ENCODE assay signal across 11 mouse cellular contexts in the genomic region with DNA sequence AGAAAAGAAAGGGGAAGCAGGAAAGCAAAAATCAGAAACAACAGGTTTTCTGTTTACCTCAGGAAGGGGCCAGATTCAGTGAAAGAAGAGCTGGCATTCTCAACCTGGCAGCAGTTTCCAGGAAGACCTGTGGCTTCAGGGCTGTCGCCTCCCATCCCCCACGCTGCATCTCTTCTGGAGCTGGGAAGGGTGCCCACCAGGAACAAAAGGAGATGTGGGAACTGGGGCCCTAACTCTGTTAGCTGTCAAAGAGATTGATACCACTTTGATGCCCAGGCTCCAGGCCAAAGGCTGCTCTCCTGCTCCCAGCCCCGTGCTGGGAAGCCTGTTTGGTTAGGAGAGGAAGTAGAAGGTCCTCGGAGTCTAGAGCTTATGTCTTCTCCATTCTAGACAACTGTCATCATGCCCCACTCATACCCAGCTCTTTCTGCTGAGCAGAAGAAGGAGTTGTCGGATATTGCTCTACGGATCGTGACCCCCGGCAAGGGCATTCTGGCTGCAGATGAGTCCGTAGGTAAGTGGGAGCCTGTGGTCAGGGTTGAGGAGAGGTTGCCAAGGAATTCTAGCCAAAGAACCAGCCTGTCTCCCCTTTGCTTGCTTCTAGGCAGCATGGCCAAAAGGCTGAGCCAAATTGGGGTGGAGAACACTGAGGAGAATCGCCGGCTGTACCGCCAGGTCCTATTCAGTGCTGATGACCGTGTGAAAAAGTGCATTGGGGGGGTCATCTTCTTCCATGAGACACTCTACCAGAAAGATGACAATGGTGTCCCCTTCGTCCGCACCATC. TPM values are rescaled to one million over a fixed set of nuclear protein-coding genes. Genes with fewer than 3 reads are reported as not detected.
DNase-seq lines count a peak whose midpoint lies in the region; ATAC-seq lines count a peak whose summit lies in the region.
"Had no signal": no experiment of that assay in that cellular context is flagged by ENCODE, and none has a peak within 500 bp of the region (broad histone marks: within the 10 kb centered on the region; RNA-seq: fewer than 3 reads in every experiment).

No protein-coding gene starts in this region.

- no peak overlapping the region for H3K4me3 ChIP-seq in hindbrain, embryonic 12.5 days
- H3K4me3 ChIP-seq in hindbrain, embryonic 11.5 days (ENCODE audit: low read depth, low read length) = no peak overlapping the region
- no peak overlapping the region for H3K4me3 ChIP-seq in midbrain, embryonic 15.5 days
- H3K4me3 ChIP-seq in midbrain, embryonic 11.5 days (ENCODE audit: low read depth, low read length) = no peak overlapping the region
- peak overlapping the region; percentile 30 for H3K4me3 ChIP-seq in neural tube, embryonic 13.5 days

- H3K27ac ChIP-seq in hindbrain, embryonic 12.5 days = no peak overlapping the region
- H3K27ac ChIP-seq in hindbrain, embryonic 11.5 days (ENCODE audit: low read depth, low read length) = no peak overlapping the region
- H3K27ac ChIP-seq in midbrain, embryonic 15.5 days = 0 out of 2 replicates have a peak overlapping the region, but pooled peaks have one; percentile 48
- H3K27ac ChIP-seq in midbrain, embryonic 11.5 days (ENCODE audit: low read depth, low read length) = no peak overlapping the region
- peak overlapping the region; percentile 80 for H3K27ac ChIP-seq in neural tube, embryonic 13.5 days (replicated peaks)

- H3K9ac ChIP-seq in hindbrain, embryonic 12.5 days = no peak overlapping the region
- H3K9ac ChIP-seq in hindbrain, embryonic 11.5 days (ENCODE audit: low read depth, low read length) = no peak overlapping the region
- H3K9ac ChIP-seq in midbrain, embryonic 15.5 days = no peak overlapping the region
- no peak overlapping the region for H3K9ac ChIP-seq in midbrain, embryonic 11.5 days (ENCODE audit: low read length)
- H3K9ac ChIP-seq in neural tube, embryonic 13.5 days = peak overlapping the region; percentile 55; the same call in 1 of the 2 replicates

- 0 out of 2 replicates have a peak overlapping the region, but pooled peaks have one; percentile 4 for H3K4me2 ChIP-seq in hindbrain, embryonic 12.5 days (replicated peaks)
- H3K4me2 ChIP-seq in hindbrain, embryonic 11.5 days (replicated peaks; ENCODE audit: low read depth, low read length) = no peak overlapping the region
- H3K4me2 ChIP-seq in midbrain, embryonic 15.5 days = 0 out of 2 replicates have a peak overlapping the region, but pooled peaks have one; percentile 6
- H3K4me2 ChIP-seq in midbrain, embryonic 11.5 days = no peak overlapping the region
- H3K4me2 ChIP-seq in neural tube, embryonic 13.5 days = peak overlapping the region; percentile 50

- DNase-seq in hindbrain, embryonic 11.5 days (ENCODE audit: low spot score) = no peak
- no peak for DNase-seq in midbrain, embryonic 11.5 days (ENCODE audit: low spot score, missing footprints)
- peak; percentile 73 for DNase-seq in cerebellum, adult 9-11 months
- DNase-seq in gastrocnemius, adult 8-10 months (ENCODE audit: low spot score in 2 of 2) = no peak
- no peak for DNase-seq in adrenal gland, adult (ENCODE audit: inconsistent age in 2 of 2, low spot score in 1 of 2)
- DNase-seq: kidney, adult 8-10 months; lung, postnatal 10 days; thymus, adult 18-20 months had no signal

- H3K9me3 ChIP-seq in hindbrain, embryonic 12.5 days (replicated peaks) = no peaks in the 10 kb centered on the region
- no peaks in the 10 kb centered on the region for H3K9me3 ChIP-seq in hindbrain, embryonic 11.5 days (ENCODE audit: control insufficient read depth, low read length)
- H3K9me3 ChIP-seq in midbrain, embryonic 15.5 days = no peaks in the 10 kb centered on the region
- no peaks in the 10 kb centered on the region for H3K9me3 ChIP-seq in midbrain, embryonic 11.5 days (ENCODE audit: control insufficient read depth, low read length)
- no peaks in the 10 kb centered on the region for H3K9me3 ChIP-seq in neural tube, embryonic 13.5 days

- H3K4me1 ChIP-seq in hindbrain, embryonic 12.5 days = peaks cover 14% of the 10 kb centered on the region
- H3K4me1 ChIP-seq in hindbrain, embryonic 11.5 days (replicated peaks; ENCODE audit: control insufficient read depth, insufficient read depth, low read length) = 0 out of 2 replicates have a peak, but pooled peaks cover 3% of the 10 kb centered on the region
- peaks cover 9% of the 10 kb centered on the region for H3K4me1 ChIP-seq in midbrain, embryonic 15.5 days
- H3K4me1 ChIP-seq in midbrain, embryonic 11.5 days (ENCODE audit: control insufficient read depth, insufficient read depth, low read length) = peaks cover 4% of the 10 kb centered on the region
- H3K4me1 ChIP-seq in neural tube, embryonic 13.5 days (replicated peaks) = peaks cover 40% of the 10 kb centered on the region

- WGBS in hindbrain, embryonic 12.5 days = 84% methylated on average over 15 of the region's 15 CpGs
- WGBS in hindbrain, embryonic 11.5 days = 86% methylated on average over 15 of the region's 15 CpGs
- WGBS in midbrain, embryonic 15.5 days = 87% methylated on average over 15 of the region's 15 CpGs
- WGBS in midbrain, embryonic 11.5 days = 89% methylated on average over 15 of the region's 15 CpGs
- 67% methylated on average over 15 of the region's 15 CpGs for WGBS in neural tube, embryonic 13.5 days

- no peaks in the 10 kb centered on the region for H3K27me3 ChIP-seq in hindbrain, embryonic 12.5 days
- no peaks in the 10 kb centered on the region for H3K27me3 ChIP-seq in hindbrain, embryonic 11.5 days (ENCODE audit: control insufficient read depth, insufficient read depth, low read length)
- no peaks in the 10 kb centered on the region for H3K27me3 ChIP-seq in midbrain, embryonic 15.5 days (replicated peaks)
- H3K27me3 ChIP-seq in midbrain, embryonic 11.5 days (ENCODE audit: control insufficient read depth, insufficient read depth, low read length) = no peaks in the 10 kb centered on the region
- no peaks in the 10 kb centered on the region for H3K27me3 ChIP-seq in neural tube, embryonic 13.5 days

- H3K36me3 ChIP-seq in hindbrain, embryonic 12.5 days = peaks cover 29% of the 10 kb centered on the region
- H3K36me3 ChIP-seq in hindbrain, embryonic 11.5 days (ENCODE audit: control insufficient read depth, insufficient read depth, low read length) = no peaks in the 10 kb centered on the region
- H3K36me3 ChIP-seq in midbrain, embryonic 15.5 days (replicated peaks) = 0 out of 2 replicates have a peak, but pooled peaks cover under 1% of the 10 kb centered on the region
- peaks cover 19% of the 10 kb centered on the region; the same call in 1 of the 2 replicates for H3K36me3 ChIP-seq in midbrain, embryonic 11.5 days (ENCODE audit: control insufficient read depth, insufficient read depth, low read length)
- no peaks in the 10 kb centered on the region for H3K36me3 ChIP-seq in neural tube, embryonic 13.5 days

- ATAC-seq in hindbrain, embryonic 12.5 days (ENCODE audit: low FRiP score) = no peak
- no peak for ATAC-seq in hindbrain, embryonic 11.5 days (ENCODE audit: low FRiP score)
- no peak for ATAC-seq in midbrain, embryonic 15.5 days (replicated peaks)
- no peak for ATAC-seq in midbrain, embryonic 11.5 days (ENCODE audit: low FRiP score)
- 0 out of 2 replicates have a peak, but pooled peaks have one; percentile 9 for ATAC-seq in neural tube, embryonic 13.5 days (ENCODE audit: low read depth)

RNA-seq across cellular contexts. Expression of a gene that starts 1.4 kb away (rescaled TPM):
- 16.8 and 20.1 TPM in 2 replicates for polyA plus RNA-seq in hindbrain, embryonic 12.5 days (2016; fragmentation: Nextera tagmentation; extraction: Ambion mirVana)
- polyA plus RNA-seq in hindbrain, embryonic 11.5 days (2014; fragmentation: Nextera tagmentation; extraction: Ambion mirVana) = 2.7 and 3.3 TPM in 2 replicates
- polyA plus RNA-seq in midbrain, embryonic 15.5 days (2015; fragmentation: Nextera tagmentation; extraction: Ambion mirVana) = 84.9 and 129 TPM in 2 replicates
- 1.0 and 1.3 TPM in 2 replicates for polyA plus RNA-seq in midbrain, embryonic 11.5 days (2014; fragmentation: Nextera tagmentation; extraction: Ambion mirVana)
- 143 and 149 TPM in 2 replicates for polyA plus RNA-seq in neural tube, embryonic 13.5 days (2015; fragmentation: Nextera tagmentation; extraction: Ambion mirVana)
- 1 to 10 TPM; 1.5 to 2.2 (median 1.7) TPM for total RNA-seq in gastrocnemius, adult 8-10 months (2022)

RNA-seq across cellular contexts. Expression of a gene that starts 4.0 kb away (rescaled TPM):
- 76.9 and 77.1 TPM in 2 replicates for polyA plus RNA-seq in hindbrain, embryonic 12.5 days (2016; fragmentation: Nextera tagmentation; extraction: Ambion mirVana)
- 49.4 and 54.2 TPM in 2 replicates for polyA plus RNA-seq in hindbrain, embryonic 11.5 days (2014; fragmentation: Nextera tagmentation; extraction: Ambion mirVana)
- polyA plus RNA-seq in midbrain, embryonic 15.5 days (2015; fragmentation: Nextera tagmentation; extraction: Ambion mirVana) = 71.5 and 76.6 TPM in 2 replicates
- 50.9 and 56.3 TPM in 2 replicates for polyA plus RNA-seq in midbrain, embryonic 11.5 days (2014; fragmentation: Nextera tagmentation; extraction: Ambion mirVana)
- 79.6 and 79.7 TPM in 2 replicates for polyA plus RNA-seq in neural tube, embryonic 13.5 days (2015; fragmentation: Nextera tagmentation; extraction: Ambion mirVana)
- total RNA-seq in gastrocnemius, adult 8-10 months (2022) = 10 to 100 TPM; 19.1 to 25.1 (median 21.3) TPM

RNA-seq across cellular contexts. Expression of a gene that starts 19.1 kb away (rescaled TPM):
- 86.0 and 92.7 TPM in 2 replicates for polyA plus RNA-seq in hindbrain, embryonic 12.5 days (2016; fragmentation: Nextera tagmentation; extraction: Ambion mirVana)
- polyA plus RNA-seq in hindbrain, embryonic 11.5 days (2014; fragmentation: Nextera tagmentation; extraction: Ambion mirVana) = 66.2 and 73.1 TPM in 2 replicates
- 80.8 and 89.7 TPM in 2 replicates for polyA plus RNA-seq in midbrain, embryonic 15.5 days (2015; fragmentation: Nextera tagmentation; extraction: Ambion mirVana)
- polyA plus RNA-seq in midbrain, embryonic 11.5 days (2014; fragmentation: Nextera tagmentation; extraction: Ambion mirVana) = 63.4 and 71.7 TPM in 2 replicates
- 80.0 and 81.9 TPM in 2 replicates for polyA plus RNA-seq in neural tube, embryonic 13.5 days (2015; fragmentation: Nextera tagmentation; extraction: Ambion mirVana)
- total RNA-seq in gastrocnemius, adult 8-10 months (2022) = 10 to 100 TPM in 1 of 4 experiments, 1 to 10 TPM in 3; 5.3 to 14.9 (median 8.4) TPM

RNA-seq across cellular contexts. Expression of a gene that starts 22.9 kb away (rescaled TPM):
- 29.4 and 35.9 TPM in 2 replicates for polyA plus RNA-seq in hindbrain, embryonic 12.5 days (2016; fragmentation: Nextera tagmentation; extraction: Ambion mirVana)
- 48.3 and 52.2 TPM in 2 replicates for polyA plus RNA-seq in hindbrain, embryonic 11.5 days (2014; fragmentation: Nextera tagmentation; extraction: Ambion mirVana)
- polyA plus RNA-seq in midbrain, embryonic 15.5 days (2015; fragmentation: Nextera tagmentation; extraction: Ambion mirVana) = 6.9 and 9.6 TPM in 2 replicates
- polyA plus RNA-seq in midbrain, embryonic 11.5 days (2014; fragmentation: Nextera tagmentation; extraction: Ambion mirVana) = 51.5 and 57.1 TPM in 2 replicates
- 7.0 and 8.2 TPM in 2 replicates for polyA plus RNA-seq in neural tube, embryonic 13.5 days (2015; fragmentation: Nextera tagmentation; extraction: Ambion mirVana)
- total RNA-seq in gastrocnemius, adult 8-10 months (2022) = 1 to 10 TPM; 2.2 to 2.8 (median 2.6) TPM

RNA-seq across cellular contexts. Expression of a gene that starts 33.6 kb away (rescaled TPM):
- 0.34 and 0.51 TPM in 2 replicates for polyA plus RNA-seq in hindbrain, embryonic 12.5 days (2016; fragmentation: Nextera tagmentation; extraction: Ambion mirVana)
- polyA plus RNA-seq in hindbrain, embryonic 11.5 days (2014; fragmentation: Nextera tagmentation; extraction: Ambion mirVana) = 0.11 and 0.20 TPM in 2 replicates
- polyA plus RNA-seq in midbrain, embryonic 15.5 days (2015; fragmentation: Nextera tagmentation; extraction: Ambion mirVana) = 0.11 and 0.28 TPM in 2 replicates
- 0.27 and 0.37 TPM in 2 replicates for polyA plus RNA-seq in midbrain, embryonic 11.5 days (2014; fragmentation: Nextera tagmentation; extraction: Ambion mirVana)
- 0.19 and 0.25 TPM in 2 replicates for polyA plus RNA-seq in neural tube, embryonic 13.5 days (2015; fragmentation: Nextera tagmentation; extraction: Ambion mirVana)
- under 1 TPM; 0.13 to 0.49 (median 0.16) TPM for total RNA-seq in gastrocnemius, adult 8-10 months (2022)

Comparison
In these comparisons a context has a peak if more than half of its experiments do, and no peak if none do; other contexts are left out.
1. H3K27ac ChIP-seq: peak in midbrain, embryonic 15.5 days (single experiment) and neural tube, embryonic 13.5 days (single experiment); none in hindbrain, embryonic 12.5 days (single experiment), hindbrain, embryonic 11.5 days (single experiment) and midbrain, embryonic 11.5 days (single experiment).
2. H3K4me2 ChIP-seq: peak in hindbrain, embryonic 12.5 days (single experiment), midbrain, embryonic 15.5 days (single experiment) and neural tube, embryonic 13.5 days (single experiment); none in hindbrain, embryonic 11.5 days (single experiment) and midbrain, embryonic 11.5 days (single experiment).